Mouse (Mus musculus): ENCODE results near the gene Lrrc17.
"Not testable (repeated sequence)": the region's sequence is repeated elsewhere in the genome, so short reads cannot be mapped to it uniquely, and the experiment has no call there.

Lrrc17 gene

GRCm38 (mm10) chr5:21542226-21542625 lies 1.1 kb upstream of the Lrrc17 start:
- no peak for DNase-seq (ENCODE audit: low spot score)

- DNase-seq (ENCODE audit: low spot score), result peak; percentile 14
These were observed 1.5 kb downstream of the Lrrc17 start for GRCm38 (mm10) chr5:21544821-21545220.

GRCm38 (mm10) chr5:21545227-21545626 lies 1.9 kb downstream of the Lrrc17 start:
- no peak for DNase-seq (ENCODE audit: low spot score)

- no peak for DNase-seq (ENCODE audit: low spot score)
These were observed 2.4 kb downstream of the Lrrc17 start for GRCm38 (mm10) chr5:21545786-21546185.

GRCm38 (mm10) chr5:21547005-21547404 lies 3.6 kb downstream of the Lrrc17 start:
- DNase-seq (ENCODE audit: low spot score), result no peak

GRCm38 (mm10) chr5:21553685-21554084 lies 10.3 kb downstream of the Lrrc17 start:
- no peak for DNase-seq (ENCODE audit: low spot score)

GRCm38 (mm10) chr5:21554732-21555131 lies 11.4 kb downstream of the Lrrc17 start:
- no peak for DNase-seq (ENCODE audit: low spot score)

GRCm38 (mm10) chr5:21556502-21556901 lies 13.1 kb downstream of the Lrrc17 start:
- no peak for DNase-seq (ENCODE audit: low spot score)

- DNase-seq (ENCODE audit: low spot score), result no peak
These were observed 20.6 kb downstream of the Lrrc17 start for GRCm38 (mm10) chr5:21563936-21564335.

GRCm38 (mm10) chr5:21565392-21566065 lies 22.2 kb downstream of the Lrrc17 start:
- no peak for DNase-seq (ENCODE audit: low spot score)

- no peak for DNase-seq (ENCODE audit: low spot score)
These were observed 24.4 kb downstream of the Lrrc17 start for GRCm38 (mm10) chr5:21567784-21568183.

GRCm38 (mm10) chr5:21572764-21573416 lies 29.5 kb downstream of the Lrrc17 start:
- no peak for DNase-seq (ENCODE audit: low spot score)

- no peak for DNase-seq (ENCODE audit: low spot score)
These were observed 31.2 kb downstream of the Lrrc17 start for GRCm38 (mm10) chr5:21574386-21575209.

GRCm38 (mm10) chr5:21575210-21575550 lies 31.8 kb downstream of the Lrrc17 start:
- no peak for DNase-seq (ENCODE audit: low spot score)

- DNase-seq (ENCODE audit: low spot score), result no peak
These were observed 34.8 kb downstream of the Lrrc17 start for GRCm38 (mm10) chr5:21578136-21578535.

GRCm38 (mm10) chr5:21586763-21587162 lies 43.4 kb downstream of the Lrrc17 start:
- DNase-seq (ENCODE audit: low spot score), result peak; percentile 74

GRCm38 (mm10) chr5:21587683-21588082 lies 44.3 kb downstream of the Lrrc17 start:
- DNase-seq (ENCODE audit: low spot score), result no peak

- DNase-seq (ENCODE audit: low spot score), result no peak
These were observed 44.9 kb downstream of the Lrrc17 start for GRCm38 (mm10) chr5:21588220-21588619.

GRCm38 (mm10) chr5:21592106-21592505 lies 48.7 kb downstream of the Lrrc17 start:
- no peak for DNase-seq (ENCODE audit: low spot score)

GRCm38 (mm10) chr5:21593201-21593709 lies 49.9 kb downstream of the Lrrc17 start:
- DNase-seq (ENCODE audit: low spot score), result no peak

GRCm38 (mm10) chr5:21599536-21599935 lies 56.2 kb downstream of the Lrrc17 start:
- DNase-seq (ENCODE audit: low spot score), result not testable (repeated sequence)

- no peak for DNase-seq (ENCODE audit: low spot score)
These were observed 56.6 kb downstream of the Lrrc17 start for GRCm38 (mm10) chr5:21599961-21600360.

- no peak for DNase-seq (ENCODE audit: low spot score)
These were observed 62.6 kb downstream of the Lrrc17 start for GRCm38 (mm10) chr5:21605936-21606335.

Measured in embryo, embryonic 10.5 days (tissue).